Mouse (Mus musculus) MEL (cell line): ENCODE measurements around the gene Orm2. TPM values are rescaled to one million over a fixed set of nuclear protein-coding genes. Genes with fewer than 3 reads are reported as not detected.

ENCODE experiments used
- DNase-seq: peaks from one replicate; pipeline ENCODE4 v3.0.0; 2011; ENCODE audit warnings: low read depth, low spot score
- H3K27ac ChIP-seq: 2 replicates; pipeline ENCODE4 v1.5.1; 2012; ENCODE audit warnings: low read depth, mild to moderate bottlenecking, control low read depth, low read length, moderate library complexity; ENCODE audit not compliant: control insufficient read depth
- H3K27me3 ChIP-seq, 2 experiments: fragments of 150-350 bp in 1 of 2; sonication (generic) in 1 of 2; 2 replicates each; pipeline ENCODE4 v1.6.1; 2012; ENCODE audit warnings: low read length in 2 of 2, mild to moderate bottlenecking in 2 of 2, improper control_type of control experiment in 1 of 2, moderate library complexity in 1 of 2; ENCODE audit not compliant: insufficient read depth in 2 of 2, control insufficient read depth in 1 of 2
- H3K36me3 ChIP-seq, 2 experiments: 2 replicates each; pipeline ENCODE4 v1.6.1; 2012 to 2014; ENCODE audit warnings: low read length in 2 of 2, improper control_type of control experiment in 1 of 2, inconsistent platforms in 1 of 2, mild to moderate bottlenecking in 1 of 2; ENCODE audit not compliant: insufficient read depth in 2 of 2, control insufficient read depth in 1 of 2
- H3K4me1 ChIP-seq, 2 experiments: fragments of 150-350 bp in 1 of 2; sonication (generic) in 1 of 2; 2 replicates each; pipeline ENCODE4 v1.6.1; 2012; ENCODE audit warnings: low read length in 2 of 2, improper control_type of control experiment in 1 of 2, mild to moderate bottlenecking in 1 of 2; ENCODE audit not compliant: insufficient read depth in 2 of 2, control insufficient read depth in 1 of 2
- H3K4me3 ChIP-seq, 2 experiments: fragments of 150-350 bp in 1 of 2; sonication (generic) in 1 of 2; 2 replicates each; pipeline ENCODE4 v1.5.1; 2012; ENCODE audit warnings: low read depth in 2 of 2, low read length in 2 of 2, mild to moderate bottlenecking in 2 of 2, moderate library complexity in 2 of 2, control low read depth in 1 of 2, improper control_type of control experiment in 1 of 2; ENCODE audit not compliant: control insufficient read depth in 1 of 2, insufficient read depth in 1 of 2
- H3K79me2 ChIP-seq: 2 replicates; pipeline ENCODE4 v1.6.1; 2012; ENCODE audit warnings: mild to moderate bottlenecking, low read length, moderate library complexity; ENCODE audit not compliant: control insufficient read depth, poor library complexity, insufficient read depth
- H3K9ac ChIP-seq: 2 replicates; pipeline ENCODE4 v1.6.1; 2012; ENCODE audit warnings: low read depth, mild to moderate bottlenecking, control low read depth, low read length, moderate library complexity; ENCODE audit not compliant: control insufficient read depth, poor library complexity, severe bottlenecking
- H3K9me3 ChIP-seq: fragments of 150-350 bp; sonication (generic); replicated peaks from 2 replicates; pipeline ENCODE4 v1.6.1; 2012; ENCODE audit warnings: mild to moderate bottlenecking, low read length, improper control_type of control experiment, moderate library complexity; ENCODE audit not compliant: insufficient read depth
- CHD1 ChIP-seq: IDR thresholded peaks from 2 replicates; pipeline ENCODE4 v1.6.1; 2012; ENCODE audit warnings: low read depth, mild to moderate bottlenecking, inconsistent platforms, low read length, improper control_type of control experiment
- CTCF ChIP-seq, 3 experiments: IDR thresholded peaks in 2 of 3; conservative IDR thresholded peaks in 1 of 3; 2 replicates each; pipeline ENCODE4 v1.5.1; 2011 to 2012; ENCODE audit warnings: low read length in 3 of 3, low read depth in 2 of 3, mild to moderate bottlenecking in 2 of 3, improper control_type of control experiment in 1 of 3, inconsistent platforms in 1 of 3, mixed read lengths in 1 of 3, moderate library complexity in 1 of 3; ENCODE audit not compliant: control insufficient read depth in 1 of 3, insufficient read depth in 1 of 3, poor library complexity in 1 of 3, severe bottlenecking in 1 of 3
- ELF1 ChIP-seq: IDR thresholded peaks from 2 replicates; pipeline ENCODE4 v1.6.1; 2014; ENCODE audit warnings: low read depth, mild to moderate bottlenecking, inconsistent platforms, low read length, improper control_type of control experiment, moderate library complexity
- ETS1 ChIP-seq: IDR thresholded peaks from 2 replicates; pipeline ENCODE4 v1.6.1; 2012; ENCODE audit warnings: low read depth, mild to moderate bottlenecking, inconsistent platforms, low read length, improper control_type of control experiment, moderate library complexity
- GABPA ChIP-seq: IDR thresholded peaks from 2 replicates; pipeline ENCODE4 v1.6.1; 2012; ENCODE audit warnings: low read depth, mild to moderate bottlenecking, inconsistent platforms, low read length, improper control_type of control experiment, moderate library complexity
- HCFC1 ChIP-seq: IDR thresholded peaks from 2 replicates; pipeline ENCODE4 v1.6.1; 2012; ENCODE audit warnings: low read depth, mild to moderate bottlenecking, inconsistent platforms, low read length, improper control_type of control experiment, moderate library complexity
- KAT2A ChIP-seq: conservative IDR thresholded peaks from 2 replicates; pipeline ENCODE4 v1.6.1; 2012; ENCODE audit warnings: low read depth, low read length, improper control_type of control experiment, inconsistent platforms
- MAZ ChIP-seq: IDR thresholded peaks from 2 replicates; pipeline ENCODE4 v1.6.1; 2012; ENCODE audit warnings: low read depth, mild to moderate bottlenecking, inconsistent platforms, low read length, improper control_type of control experiment
- MEF2A ChIP-seq: IDR thresholded peaks from 2 replicates; pipeline ENCODE4 v1.6.1; 2014; ENCODE audit warnings: low read depth, mild to moderate bottlenecking, inconsistent platforms, low read length, improper control_type of control experiment; ENCODE audit not compliant: poor library complexity, insufficient replicate concordance, severe bottlenecking; ENCODE audit errors: extremely low read depth
- MXI1 ChIP-seq: IDR thresholded peaks from 2 replicates; pipeline ENCODE4 v1.6.1; 2011; ENCODE audit warnings: mild to moderate bottlenecking, low read depth, low read length, improper control_type of control experiment
- MYB ChIP-seq: IDR thresholded peaks from 2 replicates; pipeline ENCODE4 v1.6.1; 2011; ENCODE audit warnings: mild to moderate bottlenecking, low read depth, low read length, improper control_type of control experiment
- MYC ChIP-seq: IDR thresholded peaks from 2 replicates; pipeline ENCODE4 v1.6.1; 2011; ENCODE audit warnings: low read depth, mild to moderate bottlenecking, low read length, improper control_type of control experiment, moderate library complexity
- RAD21 ChIP-seq: IDR thresholded peaks from 2 replicates; pipeline ENCODE4 v1.6.1; 2011; ENCODE audit warnings: mild to moderate bottlenecking, low read depth, low read length, improper control_type of control experiment
- SMC3 ChIP-seq: IDR thresholded peaks from 2 replicates; pipeline ENCODE4 v1.6.1; 2011; ENCODE audit warnings: low read depth, low read length, improper control_type of control experiment
- TAL1 ChIP-seq: IDR thresholded peaks from 2 replicates; pipeline ENCODE4 v1.6.1; 2012; ENCODE audit warnings: mild to moderate bottlenecking, inconsistent platforms, low read length, moderate library complexity, mixed read lengths
- UBTF ChIP-seq: IDR thresholded peaks from 2 replicates; pipeline ENCODE4 v1.6.1; 2012; ENCODE audit warnings: low read depth, mild to moderate bottlenecking, inconsistent platforms, low read length, improper control_type of control experiment, moderate library complexity, borderline replicate concordance; ENCODE audit not compliant: insufficient read depth
- USF2 ChIP-seq, 2 experiments: IDR thresholded peaks; 2 replicates each; pipeline ENCODE4 v1.6.1; 2011 to 2012; ENCODE audit warnings: improper control_type of control experiment in 2 of 2, low read length in 2 of 2, borderline replicate concordance in 1 of 2, inconsistent platforms in 1 of 2, low read depth in 1 of 2, mild to moderate bottlenecking in 1 of 2; ENCODE audit not compliant: insufficient read depth in 1 of 2
- ZNF384 ChIP-seq: IDR thresholded peaks from 2 replicates; pipeline ENCODE4 v1.6.1; 2012; ENCODE audit warnings: low read depth, mild to moderate bottlenecking, inconsistent platforms, low read length, improper control_type of control experiment
- polyA plus RNA-seq, 2 experiments: library from polyadenylated mRNA; stranded (reverse) in 1 of 2; unstranded in 1 of 2; fragments of >175 nt in 1 of 2; fragments of >200 nt in 1 of 2; gene quantifications; 2 replicates each; pipeline versions ENCODE4 v1.2.1 to v1.2.4; 2012; ENCODE audit warnings: low replicate concordance in 2 of 2, low read depth in 1 of 2; ENCODE audit not compliant: insufficient read length in 2 of 2, insufficient read depth in 1 of 2, missing spikeins in 1 of 2
- total RNA-seq: library from RNA; depleted of rRNA; stranded (reverse); fragments of 300-350 nt; gene quantifications from 2 replicates; pipeline ENCODE4 v1.2.3, GENCODE M21; 2012

Gene Orm2
- total and polyA plus RNA-seq, 3 experiments: not detected

- Histone ChIP-seq H3K36me3 (peaks cover 0 to 14% of the 10 kb centered on the region in 2 experiments; a peak in 2 of 4 replicates), H3K4me3 (no peak overlapping the region), H3K27me3 (no peaks in the 10 kb centered on the region), H3K79me2 (no peaks in the 10 kb centered on the region), H3K9ac (no peak overlapping the region), H3K27ac (no peak overlapping the region), H3K4me1 (peaks cover 0 to 16% of the 10 kb centered on the region in 2 experiments; a peak in 3 of 4 replicates), H3K9me3 (no peaks in the 10 kb centered on the region)
- TF ChIP-seq UBTF (no peak), ZNF384 (no peak), CTCF (IDR thresholded peaks at IDR 0.05 in 2 of 3, conservative IDR thresholded peaks at IDR 0.05 in 1 of 3; ENCODE audit: control insufficient read depth in 1 of 3, insufficient read depth in 1 of 3, low read depth in 2 of 3, low read length in 3 of 3, poor library complexity in 1 of 3, severe bottlenecking in 1 of 3) (peak; percentile 53 to 60 (median 58)), MYC (no peak), USF2 (IDR thresholded peaks at IDR 0.05; ENCODE audit: borderline replicate concordance in 1 of 2, insufficient read depth in 1 of 2, low read depth in 1 of 2, low read length in 2 of 2) (no peak), SMC3 (peak; percentile 29), MEF2A (no peak), KAT2A (no peak), MAZ (no peak), MYB (no peak), MXI1 (no peak), RAD21 (no peak)
- DNase-seq: peak; percentile 78
Measured at GRCm38 (mm10) chr4:63371890-63372289, 9.6 kb downstream of the Orm2 start.

- no peaks in the 10 kb centered on the region for H3K79me2 ChIP-seq
- H3K27me3 ChIP-seq: no peaks in the 10 kb centered on the region
- no peak for TF ChIP-seq KAT2A
- TF ChIP-seq ELF1: no peak
- no peak for TF ChIP-seq MYC
- TF ChIP-seq CHD1: no peak
- TF ChIP-seq ETS1: no peak
- no peak for TF ChIP-seq ZNF384
- no peak for TF ChIP-seq MAZ
- TF ChIP-seq TAL1: no peak
- no peak for TF ChIP-seq GABPA
- TF ChIP-seq HCFC1: no peak
- H3K4me3 ChIP-seq: no peak overlapping the region
- peaks cover 0 to 16% of the 10 kb centered on the region in 2 experiments; a peak in 3 of 4 replicates for H3K4me1 ChIP-seq
- DNase-seq: no peak
- H3K9me3 ChIP-seq: no peaks in the 10 kb centered on the region
- peaks cover 0 to 14% of the 10 kb centered on the region in 2 experiments; a peak in 2 of 4 replicates for H3K36me3 ChIP-seq
- H3K27ac ChIP-seq: no peak overlapping the region
- H3K9ac ChIP-seq: no peak overlapping the region
Measured at GRCm38 (mm10) chr4:63373404-63373803, 11.2 kb downstream of the Orm2 start.
